Mouse (Mus musculus): ENCODE data around the gene Agl. TPM values are rescaled to one million over a fixed set of nuclear protein-coding genes. Genes with fewer than 3 reads are reported as not detected.
"Not testable (repeated sequence)": the region's sequence is repeated elsewhere in the genome, so short reads cannot be mapped to it uniquely, and the experiment has no call there.

Agl gene
- total RNA-seq, 2 experiments from 2014 or later = 50.4 to 61.2 TPM

DNA sequence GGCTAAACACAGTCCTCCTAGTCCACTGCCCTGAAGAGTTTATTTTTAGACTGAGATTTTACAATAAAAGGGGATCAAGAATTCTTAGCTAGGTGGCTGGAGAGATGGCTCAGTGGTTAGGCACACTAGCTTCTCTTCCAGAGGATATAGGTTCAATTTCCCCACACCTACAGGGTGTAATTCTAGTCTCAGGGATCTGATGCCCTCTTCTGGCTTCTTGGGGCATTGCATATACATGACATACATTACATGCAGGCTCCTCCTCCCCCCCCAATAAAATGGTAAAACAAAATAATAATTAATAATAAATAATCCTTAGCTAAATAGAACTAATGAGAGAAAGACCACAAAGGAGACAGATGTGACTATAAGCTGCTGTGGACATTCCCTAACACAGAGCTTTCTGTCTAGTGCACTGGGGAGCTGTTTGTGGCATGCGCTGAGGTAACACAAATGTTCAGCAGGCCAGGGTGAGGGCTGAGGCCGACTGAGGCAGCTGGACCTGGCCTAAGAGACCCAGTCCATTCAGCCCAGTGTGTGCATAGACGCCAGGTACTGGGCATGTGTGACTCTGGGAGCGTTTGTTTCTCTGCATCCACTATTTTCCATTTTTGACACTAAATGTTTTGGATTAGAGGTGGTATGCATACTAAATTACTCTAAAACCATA lies 56.6 kb downstream of the Agl start:
- DNase-seq (ENCODE audit: low spot score in 2 of 2) = peak in 1 of 2 experiments; percentile 32

DNA sequence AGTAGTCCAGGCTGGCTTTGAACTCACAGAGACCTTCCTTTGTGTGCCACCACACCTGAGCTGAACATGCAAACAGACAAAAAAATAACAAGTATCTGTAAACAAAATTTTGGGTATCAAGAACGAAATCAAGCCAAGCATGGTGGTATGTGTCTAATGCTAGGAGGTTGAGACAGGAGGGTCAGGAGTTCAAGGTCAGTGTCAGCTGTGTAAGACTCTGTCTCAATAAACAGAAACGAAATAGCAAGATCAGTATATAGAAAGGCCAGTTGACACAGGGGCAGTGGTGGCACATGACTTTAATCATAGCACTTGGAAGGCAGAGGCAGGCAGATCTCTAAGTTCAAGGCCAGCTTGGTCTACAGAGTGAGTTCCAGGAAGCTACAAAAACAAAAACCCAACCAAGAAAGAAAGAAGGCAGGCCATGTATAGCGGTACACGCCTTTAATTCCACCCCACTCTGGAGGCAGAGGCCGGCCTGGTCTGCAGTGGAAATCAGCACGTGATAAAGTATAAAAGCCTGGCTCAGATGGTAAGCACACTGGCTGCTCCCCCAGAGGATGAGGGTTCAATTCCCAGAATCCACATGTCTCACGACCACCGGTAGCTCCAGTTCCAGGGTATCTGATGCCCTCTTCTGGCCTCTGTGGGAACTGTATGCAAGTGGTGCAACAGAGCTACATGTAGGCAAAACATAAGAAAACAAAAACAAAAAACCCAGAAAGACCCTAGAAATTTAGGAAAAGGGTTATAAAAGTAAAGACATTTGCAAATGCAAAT lies 59.4 kb downstream of the Agl start:
- no peak for DNase-seq (ENCODE audit: low spot score in 2 of 2)

DNA sequence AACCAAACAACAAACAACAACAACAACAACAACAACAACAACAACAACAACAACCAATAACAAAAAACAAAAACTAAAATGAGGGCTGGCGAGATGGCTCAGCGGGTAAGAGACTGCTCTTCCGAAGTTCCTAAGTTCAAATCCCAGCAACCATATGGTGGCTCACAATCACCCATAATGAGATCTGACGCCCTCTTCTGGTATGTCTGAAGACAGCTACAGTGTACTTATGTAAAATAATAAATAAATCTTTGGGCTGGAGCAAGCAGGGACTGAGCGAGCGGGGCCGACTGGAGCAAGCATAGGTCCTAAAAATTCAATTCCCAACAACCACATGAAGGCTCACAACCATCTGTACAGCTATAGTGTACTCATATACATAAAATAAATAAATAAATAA lies 60.3 kb downstream of the Agl start:
- not testable (repeated sequence) for DNase-seq (ENCODE audit: low spot score in 2 of 2)

DNA sequence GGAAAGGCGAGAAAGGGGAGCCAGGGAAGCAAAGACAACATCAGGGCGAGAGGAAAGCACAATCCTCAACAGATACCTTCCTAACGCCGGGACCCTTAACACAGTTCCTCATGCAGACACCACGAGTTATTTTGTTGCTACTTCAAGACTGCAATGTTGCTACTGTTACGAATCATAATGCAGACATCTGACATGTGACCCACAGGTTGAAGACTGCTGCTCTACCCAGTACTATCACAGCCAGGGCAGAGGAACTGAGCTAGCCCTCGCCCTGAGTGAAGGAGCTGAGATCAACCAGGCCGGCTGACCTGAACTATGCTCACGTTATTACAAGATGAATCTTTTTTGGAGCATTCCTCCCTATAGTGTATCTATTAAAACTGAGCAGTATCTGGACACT lies 67.0 kb downstream of the Agl start:
- no peak for DNase-seq (ENCODE audit: low spot score in 2 of 2)

DNA sequence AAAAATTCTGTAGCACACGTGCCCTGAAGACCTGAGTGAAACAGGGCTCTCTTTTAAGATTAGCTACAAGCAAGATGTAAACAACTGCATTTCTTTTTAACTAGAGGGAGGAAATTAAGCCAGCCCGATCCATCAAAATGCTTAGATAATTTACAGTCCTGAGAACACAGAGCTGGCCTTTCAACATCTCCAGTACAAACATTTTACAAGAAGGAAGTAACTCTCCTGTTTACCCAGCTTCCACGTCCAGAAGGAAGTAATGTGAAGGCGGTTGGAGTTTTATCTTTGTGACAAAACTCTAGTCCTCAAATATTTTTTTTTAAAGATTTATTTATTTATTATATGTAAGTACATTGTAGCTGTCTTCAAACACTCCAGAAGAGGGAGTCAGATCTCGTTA lies 67.9 kb downstream of the Agl start:
- DNase-seq (ENCODE audit: low spot score in 2 of 2) = no peak

DNA sequence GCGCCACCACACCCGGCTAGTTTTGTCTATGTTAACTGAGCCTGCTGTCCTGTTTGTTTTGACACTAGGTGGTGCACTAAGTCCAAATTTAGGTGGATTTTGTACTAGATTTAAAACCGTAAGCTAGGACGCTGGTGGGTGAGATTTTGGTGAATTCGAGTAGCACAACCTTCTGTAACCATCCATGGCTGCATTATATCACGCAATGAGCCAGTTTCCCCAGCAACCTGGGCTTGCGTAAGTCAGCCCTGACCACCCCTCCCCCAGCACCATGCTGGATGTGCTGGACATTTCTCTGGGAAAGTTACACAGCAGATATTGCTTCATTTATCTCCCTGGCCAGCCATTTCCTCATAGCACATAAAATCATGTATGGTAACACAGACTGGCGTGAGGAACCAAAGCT lies 70.6 kb downstream of the Agl start:
- DNase-seq (ENCODE audit: low spot score in 2 of 2) = peak in 1 of 2 experiments; percentile 25

DNA sequence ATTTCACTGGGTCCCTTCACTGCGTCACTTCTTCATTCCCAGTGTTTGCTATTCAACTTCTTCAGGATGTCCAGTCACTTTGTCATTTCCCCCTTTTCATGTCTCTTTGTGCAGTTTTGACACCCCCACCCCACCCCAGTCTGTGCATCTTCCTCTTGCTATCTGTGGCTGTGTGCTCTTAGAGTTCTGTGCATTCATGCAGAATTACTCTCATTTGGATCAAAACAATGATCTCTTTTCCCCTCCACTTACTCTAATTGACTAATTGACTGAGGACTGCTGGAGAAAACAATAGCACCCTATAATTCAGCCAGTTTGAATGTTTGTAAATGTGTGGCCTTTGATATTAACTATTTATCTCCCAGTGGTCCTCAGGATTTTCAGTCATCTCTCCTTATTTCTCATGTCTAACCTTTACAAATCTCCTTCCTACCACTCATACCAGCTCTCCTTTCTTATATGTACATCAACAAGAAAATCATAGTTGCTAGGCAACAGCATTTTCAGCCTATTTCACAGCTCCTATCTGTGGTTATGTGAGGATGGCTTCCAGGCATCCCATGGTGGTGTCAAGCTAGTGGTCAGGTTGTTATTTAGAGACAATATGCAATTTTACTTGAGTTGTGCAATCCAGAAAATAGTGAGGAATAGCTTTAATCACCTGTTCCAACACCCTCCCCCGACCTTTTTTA lies 78.3 kb downstream of the Agl start:
- DNase-seq (ENCODE audit: low spot score in 2 of 2) = no peak

DNA sequence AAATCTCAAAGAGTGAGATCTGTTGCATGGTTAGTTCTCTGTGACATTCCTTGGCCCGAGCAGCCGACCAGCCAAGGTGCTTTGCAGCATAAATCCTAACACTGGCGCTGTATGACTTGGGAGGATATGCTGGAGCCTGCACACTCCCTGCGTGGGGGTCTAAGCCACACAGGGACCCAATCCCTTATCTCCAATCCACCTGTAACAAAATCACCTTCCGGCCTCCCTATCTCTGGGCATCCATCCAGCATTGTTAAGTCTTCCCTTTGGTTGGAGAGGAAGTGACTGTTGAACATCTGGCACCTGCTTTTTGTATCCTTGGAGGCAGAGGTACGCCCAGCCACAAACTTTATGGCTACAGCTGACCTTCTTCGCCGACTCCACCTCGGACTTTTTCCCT lies 81.2 kb downstream of the Agl start:
- no peak for DNase-seq (ENCODE audit: low spot score in 2 of 2)

DNA sequence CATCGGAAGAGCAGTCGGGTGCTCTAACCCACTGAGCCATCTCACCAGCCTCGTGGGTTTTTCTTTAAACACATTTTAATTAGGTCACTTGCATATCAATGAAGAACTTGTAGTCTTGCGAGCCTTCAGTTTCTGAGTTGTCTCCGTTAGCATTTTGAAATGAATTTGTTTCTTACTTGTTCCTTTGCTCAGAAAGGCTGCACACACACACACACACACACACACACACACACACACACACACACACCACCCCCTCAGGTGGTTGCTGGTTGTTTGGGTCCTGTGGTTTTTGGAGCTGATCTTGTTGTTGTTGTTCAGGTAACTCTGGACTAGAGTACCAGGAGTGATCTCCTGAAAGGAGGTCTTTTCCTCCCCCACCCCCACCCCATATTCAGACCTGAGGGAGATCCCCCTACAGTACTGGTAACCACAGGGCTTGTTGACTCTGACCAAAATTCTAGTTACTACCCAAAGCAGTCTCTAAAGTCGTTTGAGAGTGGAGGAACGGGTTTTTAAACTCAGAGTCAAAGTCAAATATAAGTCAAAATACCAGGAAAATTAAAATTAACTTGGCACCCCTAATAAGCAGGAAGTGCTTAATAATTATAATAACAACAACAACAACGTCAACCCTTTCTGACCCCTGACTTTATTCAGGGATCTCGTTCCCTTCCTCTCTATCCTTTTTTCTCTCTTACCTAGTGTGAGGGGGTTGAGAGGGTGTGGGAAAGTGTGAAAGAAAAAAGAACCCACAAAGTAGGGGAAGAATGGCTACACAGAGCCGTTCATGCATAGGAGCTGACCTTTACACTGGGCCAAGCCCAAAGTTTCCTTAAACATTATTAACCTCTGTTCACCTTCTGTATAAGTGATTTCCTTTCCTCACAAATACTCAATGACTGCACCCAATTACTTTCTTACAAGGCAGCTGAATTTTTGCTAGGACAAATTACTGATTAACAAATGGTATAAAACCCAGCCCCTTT lies 84.2 kb downstream of the Agl start:
- DNase-seq (ENCODE audit: low spot score in 2 of 2) = no peak

DNA sequence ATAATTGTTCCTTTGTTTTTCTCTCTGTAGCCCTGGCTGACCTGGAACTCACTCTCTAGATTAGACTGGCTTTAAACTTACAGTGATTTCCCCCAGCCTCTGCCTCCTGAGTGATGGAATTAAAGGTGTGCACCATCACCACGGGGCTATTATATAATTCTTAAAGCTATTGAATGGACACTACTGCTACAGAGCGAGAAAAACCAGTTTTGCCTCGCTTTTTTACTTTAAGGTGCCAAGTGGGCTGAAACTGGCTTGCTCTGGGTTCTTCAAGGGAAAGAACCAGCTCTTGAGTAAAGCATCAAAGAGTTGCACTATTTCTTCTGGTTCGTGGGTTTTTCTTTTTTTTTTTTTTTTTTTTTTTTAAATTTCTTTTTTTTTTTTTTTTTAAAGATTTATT lies 85.0 kb downstream of the Agl start:
- DNase-seq (ENCODE audit: low spot score in 2 of 2) = no peak

DNA sequence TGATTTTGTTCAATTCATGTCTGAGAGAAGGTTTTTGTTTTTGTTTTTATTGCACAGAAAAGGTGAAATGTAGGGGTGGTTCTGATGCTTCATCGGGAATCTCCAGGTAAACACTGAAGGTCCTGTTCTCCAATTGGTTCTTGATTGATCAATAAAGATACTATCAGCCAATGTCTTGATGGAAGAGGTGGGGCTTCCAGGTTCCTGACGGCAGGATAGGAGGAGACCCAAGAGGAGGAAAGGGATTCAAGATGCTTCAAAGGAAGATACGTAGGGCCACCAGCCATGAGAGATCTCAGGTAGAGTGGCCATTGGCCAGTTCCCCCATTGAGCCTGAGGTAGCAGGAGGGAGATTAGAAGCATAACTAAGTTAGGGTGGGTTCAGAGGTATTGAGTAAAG lies 89.0 kb downstream of the Agl start:
- no peak for DNase-seq (ENCODE audit: low spot score in 2 of 2)

DNA sequence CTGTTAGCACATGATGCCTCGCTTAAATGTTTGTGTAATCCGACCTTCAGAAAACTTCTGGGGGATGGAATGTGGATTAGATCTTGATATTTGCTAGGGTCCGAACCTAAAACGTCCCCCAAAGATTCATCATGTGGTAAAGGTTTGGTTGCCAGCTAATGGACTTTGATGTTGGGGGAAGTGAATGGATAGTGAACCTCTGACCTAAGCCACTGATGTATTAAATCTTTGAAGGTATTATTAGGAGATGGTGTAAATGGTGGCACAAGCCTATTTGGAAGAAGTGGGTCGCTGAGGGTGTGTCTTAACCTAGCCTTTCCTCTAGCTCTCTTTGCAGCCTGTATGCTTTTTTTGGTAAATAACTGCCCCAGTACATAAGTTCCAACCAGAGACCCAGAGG lies 94.9 kb downstream of the Agl start:
- no peak for DNase-seq (ENCODE audit: low spot score in 2 of 2)

DNA sequence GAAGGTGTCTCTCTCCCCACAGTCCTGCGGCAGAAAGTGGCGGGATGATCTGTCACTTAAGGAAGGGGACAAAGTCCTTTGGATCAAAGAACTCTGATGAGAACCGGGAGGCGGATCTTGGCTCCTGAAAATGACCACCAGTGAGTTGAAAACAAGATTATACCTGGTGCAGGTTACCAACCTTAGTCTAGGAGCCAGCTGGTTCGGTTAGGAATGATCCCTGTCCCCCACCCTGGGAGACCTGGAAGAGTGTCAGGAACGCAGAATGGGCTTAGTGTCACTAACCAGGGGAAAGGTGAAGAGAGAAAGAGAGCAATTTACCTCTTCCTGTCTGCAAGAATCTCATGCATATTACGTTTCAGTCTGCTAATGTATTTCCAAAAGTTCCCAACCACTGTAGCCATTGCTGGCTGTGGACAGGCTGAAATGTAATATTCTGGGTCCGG lies 95.5 kb downstream of the Agl start, which contains the start of gene Slc35a3:
Gene Slc35a3 (minus strand): TSS at position 396 of the 446 bp plus-strand sequence.
- no peak for DNase-seq (ENCODE audit: low spot score in 2 of 2)

DNA sequence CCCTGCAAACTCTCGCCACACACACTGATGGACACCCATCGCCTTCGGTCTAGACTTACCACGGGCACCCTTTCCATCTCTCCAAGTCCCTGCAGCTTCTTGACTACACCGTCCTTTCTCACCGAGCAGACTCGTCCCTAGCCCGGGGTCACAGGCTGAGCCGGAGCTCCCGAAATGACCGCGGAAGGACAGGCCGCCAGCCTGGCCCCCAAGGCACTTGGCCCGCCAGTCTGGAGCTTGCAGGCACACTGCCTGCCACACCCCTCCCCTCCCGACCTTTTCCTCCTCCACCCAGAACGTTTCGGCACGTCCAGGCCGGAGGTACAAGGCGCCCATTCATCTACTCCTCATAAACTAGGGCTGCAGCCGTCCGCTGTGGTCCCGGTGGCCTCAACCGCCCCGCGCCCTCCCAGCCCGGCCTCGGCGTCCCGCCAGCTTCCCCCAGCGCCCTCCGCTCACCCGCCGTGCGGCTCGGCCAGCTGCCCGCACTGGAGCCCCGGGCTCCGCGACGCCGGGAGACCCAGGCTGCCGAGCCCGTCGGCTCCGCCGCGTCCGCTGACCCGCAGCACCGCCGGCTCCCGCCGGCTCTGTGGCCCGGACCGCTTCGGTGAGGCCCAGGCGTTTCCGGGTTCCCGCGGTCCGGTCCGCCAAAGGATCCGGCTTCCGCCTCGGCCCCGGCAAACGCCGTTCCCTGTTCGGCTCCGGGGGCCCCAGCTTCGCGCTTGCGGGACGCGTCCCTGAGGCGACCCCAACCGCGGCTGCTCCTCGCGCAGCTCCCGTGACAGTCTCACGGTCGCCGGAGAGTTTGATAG lies 96.1 kb downstream of the Agl start:
- DNase-seq (ENCODE audit: low spot score in 2 of 2) = peak; percentile 82 to 84

DNA sequence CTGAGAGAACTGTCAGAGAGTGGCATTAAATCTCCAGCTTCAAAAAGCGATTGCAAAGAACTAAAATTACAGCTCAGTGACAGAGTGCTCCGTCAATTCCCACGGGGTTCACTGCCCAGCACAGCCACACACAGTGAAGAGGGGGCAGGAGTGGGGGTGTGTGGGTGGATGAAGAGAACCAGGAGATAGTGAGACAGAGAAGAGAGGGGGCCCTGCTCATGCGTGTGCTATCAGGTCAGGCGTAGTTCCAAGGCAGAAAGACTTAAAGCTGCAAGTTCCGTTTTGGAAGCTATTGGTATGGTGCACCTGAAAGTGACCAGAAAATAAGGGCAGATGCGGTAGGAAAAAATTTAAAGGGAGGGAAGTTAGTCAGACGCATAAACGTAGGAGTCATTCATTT lies 97.0 kb downstream of the Agl start:
- no peak for DNase-seq (ENCODE audit: low spot score in 2 of 2)

DNA sequence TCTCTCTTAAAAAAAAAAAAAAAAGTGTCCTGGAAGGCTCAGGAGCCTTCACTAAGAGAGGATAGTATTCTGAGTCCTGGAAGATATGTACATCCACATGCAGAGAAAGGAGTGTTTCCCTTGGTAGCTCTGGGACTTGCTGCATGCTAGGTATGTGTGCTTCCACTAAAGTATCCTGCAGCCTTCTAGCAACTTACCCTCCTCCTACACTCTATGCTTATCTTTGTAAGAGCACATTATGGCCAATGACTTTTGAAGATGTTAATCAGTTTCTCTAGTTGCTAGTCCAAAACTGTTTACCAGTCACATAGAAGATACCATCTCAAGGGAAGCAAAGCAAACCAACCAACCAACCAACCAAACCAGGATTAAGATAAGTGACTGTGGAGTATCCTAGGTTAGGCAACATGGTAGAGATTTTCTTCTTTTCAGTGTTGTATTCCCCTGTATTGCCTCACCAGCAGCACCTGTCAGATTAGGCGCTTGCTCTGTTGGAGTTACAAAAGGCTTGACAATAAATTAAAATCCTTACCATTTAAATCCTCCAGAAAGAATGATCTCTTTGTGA lies 102.2 kb downstream of the Agl start:
- no peak for DNase-seq (ENCODE audit: low spot score in 2 of 2)

DNA sequence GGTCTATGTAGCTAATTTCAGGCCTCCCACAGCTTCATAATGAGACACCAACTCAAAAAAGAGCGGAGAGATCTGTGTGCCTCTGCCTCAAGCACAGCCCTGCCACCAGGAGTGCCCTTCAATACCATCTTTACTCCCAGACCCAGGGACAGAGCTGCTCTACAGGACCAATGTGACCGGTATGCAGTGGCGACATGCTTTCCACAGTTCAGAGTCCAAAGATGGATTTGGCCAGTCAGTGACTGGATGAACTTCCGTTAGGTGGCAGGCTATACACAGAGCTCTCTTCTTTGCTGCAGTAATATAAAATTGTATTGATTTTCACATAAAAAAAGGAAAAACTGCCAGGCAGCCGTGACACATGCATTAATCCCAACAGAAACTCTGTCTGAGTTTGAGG lies 104.1 kb downstream of the Agl start:
- DNase-seq (ENCODE audit: low spot score in 2 of 2) = no peak

DNA sequence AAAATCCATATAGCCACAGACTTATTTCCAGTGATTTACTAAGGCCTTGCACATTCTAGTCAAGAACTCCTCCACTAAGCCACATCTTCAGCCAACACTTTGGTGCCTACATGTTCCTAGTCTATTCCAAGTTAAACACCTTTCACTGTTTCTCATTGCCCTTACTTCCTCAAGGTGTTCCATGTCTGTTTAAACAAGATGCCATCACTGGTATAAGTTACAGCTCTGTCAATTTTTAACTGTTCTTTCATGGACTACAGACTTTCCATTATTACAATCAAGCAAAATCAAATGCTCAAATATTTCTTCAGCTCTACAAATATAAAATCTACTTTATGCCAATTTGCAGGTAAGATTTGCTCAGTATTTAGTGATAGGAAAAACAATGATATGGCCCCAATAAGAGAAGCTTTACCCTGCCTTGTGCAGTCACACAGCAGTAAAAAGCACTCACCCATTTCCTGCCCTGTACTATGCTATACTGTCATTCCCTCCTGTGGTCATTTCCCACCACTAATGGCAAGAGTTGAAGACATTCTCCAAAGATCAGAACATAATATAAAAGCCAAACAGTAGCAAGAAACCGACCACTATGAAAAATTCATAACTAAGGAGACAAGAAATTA lies 105.2 kb downstream of the Agl start:
- no peak for DNase-seq (ENCODE audit: low spot score in 2 of 2)

DNA sequence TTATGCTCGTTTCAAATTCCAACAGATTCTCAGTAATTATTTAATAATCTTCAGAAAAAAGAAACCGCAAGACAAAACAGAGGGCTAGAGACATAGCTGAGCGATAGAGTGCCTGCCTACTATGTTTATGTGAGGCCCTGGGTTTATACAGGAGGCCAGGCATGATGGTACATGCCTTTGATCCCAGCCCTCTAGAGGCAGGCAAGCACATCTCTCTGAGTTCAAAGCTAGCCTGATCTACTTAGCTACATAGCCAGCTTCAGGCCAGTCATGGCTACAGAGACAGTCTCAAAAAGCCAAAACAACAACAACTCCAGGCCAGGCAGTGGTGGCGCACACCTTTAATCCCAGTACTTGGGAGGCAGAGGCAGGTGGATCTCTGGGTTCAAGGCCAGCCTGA lies 106.4 kb downstream of the Agl start:
- DNase-seq (ENCODE audit: low spot score in 2 of 2) = no peak
